Mouse (Mus musculus) hindbrain, embryonic 15.5 days (tissue): ENCODE data around the gene Tagln3. TPM values are rescaled to one million over a fixed set of nuclear protein-coding genes. Genes with fewer than 3 reads are reported as not detected.
A peak's percentile ranks its signal among the peaks of the same experiment; 100 is the strongest.

Experiments
- ATAC-seq: fragments of 200-750 bp; cut with Nextera tagmentation; 2 replicates; pipeline ENCODE4 v1.8.0; 2017; ENCODE audit warnings: low read depth, moderate number of reproducible peaks, moderate TSS enrichment; ENCODE audit not compliant: low FRiP score
- H3K27ac ChIP-seq: fragments of 300-500 bp; sonication (generic); replicated peaks from 2 replicates; pipeline ENCODE4 v1.5.1; 2015; ENCODE audit warnings: mild to moderate bottlenecking, inconsistent platforms
- H3K27me3 ChIP-seq: fragments of 300-500 bp; sonication (generic); 2 replicates; pipeline ENCODE4 v1.6.1; 2015; ENCODE audit warnings: control low read depth, inconsistent platforms
- H3K36me3 ChIP-seq: fragments of 300-500 bp; sonication (generic); 2 replicates; pipeline ENCODE4 v1.6.1; 2015; ENCODE audit warnings: control low read depth, inconsistent platforms
- H3K4me1 ChIP-seq: fragments of 300-500 bp; sonication (generic); replicated peaks from 2 replicates; pipeline ENCODE4 v1.6.1; 2015; ENCODE audit warnings: control low read depth, inconsistent platforms
- H3K4me2 ChIP-seq: fragments of 300-500 bp; sonication (generic); 2 replicates; pipeline ENCODE4 v1.6.1; 2015; ENCODE audit warnings: moderate library complexity, mild to moderate bottlenecking, inconsistent platforms
- H3K4me3 ChIP-seq: fragments of 300-500 bp; sonication (generic); 2 replicates; pipeline ENCODE4 v1.5.1; 2015; ENCODE audit warnings: mild to moderate bottlenecking, inconsistent platforms
- H3K9ac ChIP-seq: fragments of 300-500 bp; sonication (generic); 2 replicates; pipeline ENCODE4 v1.6.1; 2015; ENCODE audit warnings: inconsistent platforms
- H3K9me3 ChIP-seq: fragments of 300-500 bp; sonication (generic); 2 replicates; pipeline ENCODE4 v1.6.1; 2016; ENCODE audit warnings: control low read depth, inconsistent platforms
- whole genome bisulfite sequencing: fragments of 180-500 bp; shearing (Covaris S2); methylation state at CpG from one replicate; pipeline ENCODE4 v1.1.7; 2015; 5-methylcytosine and 5-hydroxymethylcytosine counted together
- polyA plus RNA-seq: library from polyadenylated mRNA; unstranded; fragments of >200 nt; fragmentation: Nextera tagmentation; extraction: Ambion mirVana; gene quantifications from 2 replicates; pipeline ENCODE4 v1.2.1, GENCODE M21; 2015

Tagln3 gene
- polyA plus RNA-seq, 1 experiment from 2014 or later, result 453 TPM

- H3K27me3 ChIP-seq, result no peaks in the 10 kb centered on the region
- ATAC-seq, result no peak
- H3K9me3 ChIP-seq, result no peaks in the 10 kb centered on the region
- H3K4me2 ChIP-seq, result peak overlapping the region; percentile 67
- H3K36me3 ChIP-seq, result no peaks in the 10 kb centered on the region
- peak overlapping the region; percentile 91 for H3K27ac ChIP-seq
- H3K4me1 ChIP-seq, result peaks cover 23% of the 10 kb centered on the region
- peak overlapping the region; percentile 65 for H3K4me3 ChIP-seq
- 63% methylated on average over 4 of the region's 4 CpGs for WGBS
- peak overlapping the region; percentile 51; the same call in 1 of the 2 replicates for H3K9ac ChIP-seq
Measured at GRCm38 (mm10) chr16:45743591-45744144, 19.3 kb upstream of the Tagln3 start.

- no peaks in the 10 kb centered on the region for H3K27me3 ChIP-seq
- peak within 1 kb of the TSS; percentile 91 for H3K27ac ChIP-seq
- 1% methylated on average over 51 of the region's 51 CpGs for WGBS
- H3K4me2 ChIP-seq, result peak within 1 kb of the TSS; percentile 67
- H3K36me3 ChIP-seq, result no peaks in the 10 kb centered on the region
- H3K9me3 ChIP-seq, result no peaks in the 10 kb centered on the region
- ATAC-seq, result peak; percentile 98
- H3K4me3 ChIP-seq, result peak within 1 kb of the TSS; percentile 65
- peak within 1 kb of the TSS; percentile 76 for H3K9ac ChIP-seq
- H3K4me1 ChIP-seq, result peaks cover 23% of the 10 kb centered on the region
Measured at GRCm38 (mm10) chr16:45742615-45743476, 18.4 kb upstream of the Tagln3 start, which contains the start of gene Abhd10. Gene Abhd10, minus strand, starts transcription at chr16:45742955.

GRCm38 (mm10) chr16:45737880-45738279 lies 13.5 kb upstream of the Tagln3 start:
- Histone ChIP-seq H3K4me1 (peaks cover 13% of the 10 kb centered on the region), H3K9me3 (no peaks in the 10 kb centered on the region), H3K27ac (no peak overlapping the region), H3K27me3 (no peaks in the 10 kb centered on the region), H3K4me2 (no peak overlapping the region), H3K4me3 (no peak overlapping the region), H3K36me3 (peaks cover 36% of the 10 kb centered on the region), H3K9ac (no peak overlapping the region)
- WGBS, result 90% methylated on average over 8 of the region's 8 CpGs
- no peak for ATAC-seq

GRCm38 (mm10) chr16:45736724-45737123 lies 12.3 kb upstream of the Tagln3 start:
- H3K27ac ChIP-seq, result no peak overlapping the region
- H3K9ac ChIP-seq, result no peak overlapping the region
- H3K36me3 ChIP-seq, result peaks cover 41% of the 10 kb centered on the region
- WGBS, result 93% methylated on average over 3 of the region's 3 CpGs
- no peaks in the 10 kb centered on the region for H3K27me3 ChIP-seq
- no peak overlapping the region for H3K4me2 ChIP-seq
- H3K9me3 ChIP-seq, result no peaks in the 10 kb centered on the region
- H3K4me3 ChIP-seq, result no peak overlapping the region
- peaks cover 13% of the 10 kb centered on the region for H3K4me1 ChIP-seq
- no peak for ATAC-seq

GRCm38 (mm10) chr16:45729163-45729562 lies 4.8 kb upstream of the Tagln3 start:
- Histone ChIP-seq H3K9ac (no peak overlapping the region), H3K36me3 (peaks cover 23% of the 10 kb centered on the region), H3K4me1 (peaks cover 8% of the 10 kb centered on the region; the same call in 1 of the 2 replicates), H3K4me2 (no peak overlapping the region), H3K27me3 (no peaks in the 10 kb centered on the region), H3K4me3 (no peak overlapping the region), H3K27ac (no peak overlapping the region), H3K9me3 (no peaks in the 10 kb centered on the region)
- 80% methylated on average over 5 of the region's 5 CpGs for WGBS
- ATAC-seq, result no peak

- under 1% methylated on average over 10 of the region's 10 CpGs for WGBS
- H3K4me1 ChIP-seq, result peaks cover 39% of the 10 kb centered on the region
- peak; percentile 76 for ATAC-seq
Measured at GRCm38 (mm10) chr16:45724742-45725102, 314 bp upstream of the Tagln3 start.

GRCm38 (mm10) chr16:45723172-45723901 lies 1.1 kb downstream of the Tagln3 start:
- Histone ChIP-seq H3K4me2 (peak overlapping the region; percentile 63), H3K4me1 (peaks cover 39% of the 10 kb centered on the region), H3K9ac (peak overlapping the region; percentile 85), H3K36me3 (peaks cover 23% of the 10 kb centered on the region), H3K27ac (peak overlapping the region; percentile 92), H3K9me3 (no peaks in the 10 kb centered on the region), H3K27me3 (no peaks in the 10 kb centered on the region), H3K4me3 (peak overlapping the region; percentile 57)
- 15% methylated on average over 6 of the region's 6 CpGs for WGBS
- ATAC-seq, result peak; percentile 28

More at GRCm38 (mm10) chr16:45724742-45725102, 314 bp upstream of the Tagln3 start:
- Histone ChIP-seq H3K27ac (peak overlapping the region; percentile 92), H3K4me2 (peak overlapping the region; percentile 63), H3K36me3 (peaks cover 10% of the 10 kb centered on the region), H3K9ac (peak overlapping the region; percentile 85), H3K9me3 (no peaks in the 10 kb centered on the region), H3K4me3 (peak overlapping the region; percentile 57), H3K27me3 (no peaks in the 10 kb centered on the region)

- H3K9ac ChIP-seq, result peak overlapping the region; percentile 85
- peaks cover 39% of the 10 kb centered on the region for H3K4me1 ChIP-seq
- 18% methylated on average over 3 of the region's 3 CpGs for WGBS
- H3K9me3 ChIP-seq, result no peaks in the 10 kb centered on the region
- no peaks in the 10 kb centered on the region for H3K27me3 ChIP-seq
- peak overlapping the region; percentile 63 for H3K4me2 ChIP-seq
- peak overlapping the region; percentile 57 for H3K4me3 ChIP-seq
- peak overlapping the region; percentile 92 for H3K27ac ChIP-seq
- no peak for ATAC-seq
- peaks cover 30% of the 10 kb centered on the region for H3K36me3 ChIP-seq
Measured at GRCm38 (mm10) chr16:45722460-45722951, 1.9 kb downstream of the Tagln3 start.

GRCm38 (mm10) chr16:45720022-45720630 lies 4.3 kb downstream of the Tagln3 start:
- Histone ChIP-seq H3K4me3 (no peak overlapping the region), H3K4me2 (no peak overlapping the region; the same call in 1 of the 2 replicates), H3K9me3 (no peaks in the 10 kb centered on the region), H3K36me3 (peaks cover 48% of the 10 kb centered on the region), H3K9ac (no peak overlapping the region), H3K27me3 (no peaks in the 10 kb centered on the region), H3K4me1 (peaks cover 36% of the 10 kb centered on the region), H3K27ac (no peak overlapping the region)
- no peak for ATAC-seq
- WGBS, result 80% methylated on average over 10 of the region's 10 CpGs

GRCm38 (mm10) chr16:45718296-45718695 lies 6.1 kb downstream of the Tagln3 start:
- no peak overlapping the region for H3K4me3 ChIP-seq
- WGBS, result 95% methylated on average over 4 of the region's 4 CpGs

GRCm38 (mm10) chr16:45714489-45715150 lies 9.8 kb downstream of the Tagln3 start:
- no peak overlapping the region for H3K9ac ChIP-seq
- no peak overlapping the region for H3K4me3 ChIP-seq
- H3K36me3 ChIP-seq, result peaks cover 52% of the 10 kb centered on the region
- H3K4me2 ChIP-seq, result no peak overlapping the region
- no peaks in the 10 kb centered on the region for H3K27me3 ChIP-seq
- WGBS, result 84% methylated on average over 5 of the region's 5 CpGs
- H3K27ac ChIP-seq, result no peak overlapping the region
- H3K4me1 ChIP-seq, result no peaks in the 10 kb centered on the region
- no peak for ATAC-seq
- H3K9me3 ChIP-seq, result no peaks in the 10 kb centered on the region

More at GRCm38 (mm10) chr16:45718296-45718695, 6.1 kb downstream of the Tagln3 start:
- Histone ChIP-seq H3K9ac (no peak overlapping the region), H3K9me3 (no peaks in the 10 kb centered on the region), H3K4me2 (no peak overlapping the region), H3K36me3 (peaks cover 48% of the 10 kb centered on the region), H3K27me3 (no peaks in the 10 kb centered on the region), H3K27ac (no peak overlapping the region), H3K4me1 (peaks cover 31% of the 10 kb centered on the region)
- no peak for ATAC-seq
